Mouse (Mus musculus): ENCODE data around the gene Eef1akmt4. TPM values are rescaled to one million over a fixed set of nuclear protein-coding genes. Genes with fewer than 3 reads are reported as not detected.
"Not testable (repeated sequence)": the region's sequence is repeated elsewhere in the genome, so short reads cannot be mapped to it uniquely, and the experiment has no call there.

Eef1akmt4 gene
- total RNA-seq, 2 experiments from 2014 or later, result 5.2 to 5.4 TPM

GRCm38 (mm10) chr16:20628871-20629391, 17.5 kb downstream of the Eef1akmt4 start:
- no peak for DNase-seq

- DNase-seq, result peak; percentile 25
Observed at GRCm38 (mm10) chr16:20629731-20630634, 18.6 kb downstream of the Eef1akmt4 start, which contains the start of gene Ece2. Gene Ece2, plus strand, starts transcription at chr16:20629828.

- no peak for DNase-seq
Observed at GRCm38 (mm10) chr16:20637410-20637809, 26.0 kb downstream of the Eef1akmt4 start.

GRCm38 (mm10) chr16:20638367-20638766, 27.0 kb downstream of the Eef1akmt4 start:
- no peak for DNase-seq

- DNase-seq, result peak; percentile 82
Observed at GRCm38 (mm10) chr16:20642161-20642560, 30.8 kb downstream of the Eef1akmt4 start.

GRCm38 (mm10) chr16:20643911-20644310, 32.5 kb downstream of the Eef1akmt4 start:
- no peak for DNase-seq

- DNase-seq, result peak; percentile 98
Observed at GRCm38 (mm10) chr16:20651076-20651946, 39.9 kb downstream of the Eef1akmt4 start, which contains the start of gene Psmd2. Gene Psmd2, plus strand, starts transcription at chr16:20651652.

GRCm38 (mm10) chr16:20651947-20652310, 40.5 kb downstream of the Eef1akmt4 start:
- DNase-seq, result no peak

- no peak for DNase-seq
Observed at GRCm38 (mm10) chr16:20653315-20653714, 41.9 kb downstream of the Eef1akmt4 start.

GRCm38 (mm10) chr16:20657661-20658060, 46.3 kb downstream of the Eef1akmt4 start:
- DNase-seq, result no peak

GRCm38 (mm10) chr16:20668013-20668412, 56.6 kb downstream of the Eef1akmt4 start, which contains the start of gene Eif4g1:
Gene Eif4g1, plus strand, starts transcription at chr16:20668313.
- not testable (repeated sequence) for DNase-seq

Small RNA genes within 50 kb of the gene (microRNA-seq; reads per million reads assigned to microRNA genes)
- gene Mir1224, result 0.41 to 1.7 reads per million in 2 experiments

Other genes with a start within 250 kb of the Eef1akmt4 start
- 10 to 100 TPM; 56.2 to 58.6 TPM for gene Abcc5, start 185.2 kb upstream of the Eef1akmt4 start, total RNA-seq (2021)
- gene Eif2b5, start 112.8 kb upstream of the Eef1akmt4 start, total RNA-seq (2021), result 10 to 100 TPM; 55.9 to 59.8 TPM
- 10 to 100 TPM; 70.6 to 73.1 TPM for gene Dvl3, start 94.6 kb upstream of the Eef1akmt4 start, total RNA-seq (2021)
- gene Ap2m1, start 76.1 kb upstream of the Eef1akmt4 start, total RNA-seq (2021), result 100 to 1,000 TPM; 283 to 296 TPM
- 10 to 100 TPM; 64.0 to 65.1 TPM for gene Abcf3, start 63.0 kb upstream of the Eef1akmt4 start, total RNA-seq (2021)
- not detected for gene Vwa5b2, start 22.1 kb upstream of the Eef1akmt4 start, total RNA-seq (2021)
- not detected for gene Gm49333, start within 50 bp of the Eef1akmt4 start, total RNA-seq (2021)
- gene Alg3, start 142 bp downstream of the Eef1akmt4 start, total RNA-seq (2021), result 10 to 100 TPM; 13.6 to 14.6 TPM
- gene Camk2n2, start 9.7 kb downstream of the Eef1akmt4 start, total RNA-seq (2021), result 1 to 10 TPM; 2.0 TPM
- 1 to 10 TPM in 1 of 2 experiments, under 1 TPM in 1; 0.93 to 1.4 TPM for gene Ece2, start 18.2 kb downstream of the Eef1akmt4 start, total RNA-seq (2021)
- 100 to 1,000 TPM; 185 to 194 TPM for gene Psmd2, start 40.1 kb downstream of the Eef1akmt4 start, total RNA-seq (2021)
- 100 to 1,000 TPM; 374 TPM for gene Eif4g1, start 56.7 kb downstream of the Eef1akmt4 start, total RNA-seq (2021)
- gene Fam131a, start 81.6 kb downstream of the Eef1akmt4 start, total RNA-seq (2021), result 10 to 100 TPM in 1 of 2 experiments, 1 to 10 TPM in 1; 10.0 to 13.8 TPM
- gene Polr2h, start 106.1 kb downstream of the Eef1akmt4 start, total RNA-seq (2021), result 10 to 100 TPM; 15.6 to 16.7 TPM
- gene Clcn2, start 106.2 kb downstream of the Eef1akmt4 start, total RNA-seq (2021), result 1 to 10 TPM; 3.2 to 4.5 TPM
- gene Chrd, start 121.5 kb downstream of the Eef1akmt4 start, total RNA-seq (2021), result 1 to 10 TPM; 1.6 to 1.9 TPM
- under 1 TPM in 1 of 2 experiments, not detected in 1; 0.27 TPM for gene Thpo, start 122.9 kb downstream of the Eef1akmt4 start, total RNA-seq (2021)